Mouse (Mus musculus) midbrain, embryonic 13.5 days (tissue): ENCODE measurements around the gene Olfr1419. TPM values are rescaled to one million over a fixed set of nuclear protein-coding genes. Genes with fewer than 3 reads are reported as not detected.

Source experiments
- ATAC-seq: fragments of 200-750 bp; cut with Nextera tagmentation; 2 replicates; pipeline ENCODE4 v1.8.0; 2017; ENCODE audit warnings: mild to moderate bottlenecking, moderate TSS enrichment, moderate library complexity
- H3K27ac ChIP-seq: fragments of 300-500 bp; sonication (generic); 2 replicates; pipeline ENCODE4 v1.5.1; 2015; ENCODE audit warnings: inconsistent platforms, mild to moderate bottlenecking, moderate library complexity
- H3K27me3 ChIP-seq: fragments of 300-500 bp; sonication (generic); 2 replicates; pipeline ENCODE4 v1.6.1; 2015; ENCODE audit warnings: mild to moderate bottlenecking, inconsistent platforms
- H3K36me3 ChIP-seq: fragments of 300-500 bp; sonication (generic); 2 replicates; pipeline ENCODE4 v1.6.1; 2015; ENCODE audit warnings: mild to moderate bottlenecking, inconsistent platforms
- H3K4me1 ChIP-seq: fragments of 300-500 bp; sonication (generic); replicated peaks from 2 replicates; pipeline ENCODE4 v1.6.1; 2015; ENCODE audit warnings: inconsistent platforms
- H3K4me2 ChIP-seq: fragments of 300-500 bp; sonication (generic); replicated peaks from 2 replicates; pipeline ENCODE4 v1.6.1; 2015; ENCODE audit warnings: moderate library complexity, mild to moderate bottlenecking, inconsistent platforms
- H3K4me3 ChIP-seq: fragments of 300-500 bp; sonication (generic); replicated peaks from 2 replicates; pipeline ENCODE4 v1.5.1; 2015; ENCODE audit warnings: mild to moderate bottlenecking, inconsistent platforms
- H3K9ac ChIP-seq: fragments of 300-500 bp; sonication (generic); replicated peaks from 2 replicates; pipeline ENCODE4 v1.6.1; 2015; ENCODE audit warnings: mild to moderate bottlenecking, inconsistent platforms
- H3K9me3 ChIP-seq: fragments of 300-500 bp; sonication (generic); 2 replicates; pipeline ENCODE4 v1.6.1; 2016; ENCODE audit warnings: mild to moderate bottlenecking, inconsistent platforms
- WGBS: fragments of 180-500 bp; shearing (Covaris S2); methylation state at CpG from one replicate; pipeline ENCODE4 v1.1.7; 2015; 5-methylcytosine and 5-hydroxymethylcytosine counted together
- microRNA-seq: library from miRNA; unstranded; fragments of <30 nt; microRNA quantifications from one replicate; pipeline ENCODE4, GENCODE M21; 2016
- polyA plus RNA-seq: library from polyadenylated mRNA; unstranded; fragments of >200 nt; fragmentation: Nextera tagmentation; extraction: Ambion mirVana; gene quantifications from 2 replicates; pipeline ENCODE4 v1.2.1, GENCODE M21; 2015

Gene Olfr1419
- polyA plus RNA-seq, 1 experiment from 2014 or later, result not detected

DNA sequence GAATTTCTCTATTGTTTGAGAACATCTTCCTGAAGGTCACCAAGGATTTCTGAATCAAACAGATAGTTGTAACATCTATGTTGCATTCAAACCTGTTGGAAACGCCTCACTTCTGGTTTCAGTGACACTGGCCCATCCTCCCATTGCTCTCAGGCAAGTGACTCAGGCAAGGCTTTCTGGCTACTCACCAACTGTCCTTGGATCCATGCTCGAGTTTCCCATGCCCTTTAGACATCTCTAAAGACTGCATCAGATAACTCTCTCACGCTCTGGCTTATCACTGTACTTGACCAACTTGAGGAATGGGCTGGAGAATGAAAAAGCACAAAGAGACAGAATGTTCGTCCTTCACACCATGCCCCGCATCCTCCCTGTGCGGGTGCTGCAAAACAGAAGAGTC is 18.4 kb downstream of the Olfr1419 start:
- Histone ChIP-seq H3K4me1 (no peaks in the 10 kb centered on the region), H3K9me3 (no peaks in the 10 kb centered on the region), H3K9ac (no peak overlapping the region), H3K27ac (no peak overlapping the region), H3K4me3 (no peak overlapping the region), H3K4me2 (no peak overlapping the region), H3K27me3 (no peaks in the 10 kb centered on the region), H3K36me3 (no peaks in the 10 kb centered on the region)
- no peak for ATAC-seq
- WGBS, result 81% methylated on average over 6 of the region's 6 CpGs

DNA sequence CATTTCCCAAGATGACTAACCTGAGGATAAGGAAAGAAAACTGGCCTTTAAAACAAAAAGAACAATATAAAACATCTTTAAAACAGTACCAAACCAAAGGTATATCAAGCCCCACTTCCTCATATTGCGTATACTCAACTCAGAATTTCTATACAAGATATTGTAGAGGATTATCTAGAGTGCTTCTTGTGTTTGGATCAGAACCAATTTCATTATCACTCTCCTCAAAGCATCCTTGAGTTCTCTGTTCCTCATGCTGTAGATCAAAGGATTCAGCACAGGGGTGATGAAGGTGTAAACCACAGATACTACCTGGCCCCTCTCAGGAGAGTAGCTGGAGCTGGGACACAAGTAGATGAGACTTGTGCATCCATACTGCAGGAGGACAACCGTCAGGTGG is 20.1 kb downstream of the Olfr1419 start:
- Histone ChIP-seq H3K27me3 (no peaks in the 10 kb centered on the region), H3K27ac (no peak overlapping the region), H3K9ac (no peak overlapping the region), H3K4me2 (no peak overlapping the region), H3K36me3 (no peaks in the 10 kb centered on the region), H3K4me3 (no peak overlapping the region), H3K9me3 (no peaks in the 10 kb centered on the region), H3K4me1 (no peaks in the 10 kb centered on the region)
- WGBS, result 86% methylated on average over 2 of the region's 2 CpGs
- ATAC-seq, result no peak

DNA sequence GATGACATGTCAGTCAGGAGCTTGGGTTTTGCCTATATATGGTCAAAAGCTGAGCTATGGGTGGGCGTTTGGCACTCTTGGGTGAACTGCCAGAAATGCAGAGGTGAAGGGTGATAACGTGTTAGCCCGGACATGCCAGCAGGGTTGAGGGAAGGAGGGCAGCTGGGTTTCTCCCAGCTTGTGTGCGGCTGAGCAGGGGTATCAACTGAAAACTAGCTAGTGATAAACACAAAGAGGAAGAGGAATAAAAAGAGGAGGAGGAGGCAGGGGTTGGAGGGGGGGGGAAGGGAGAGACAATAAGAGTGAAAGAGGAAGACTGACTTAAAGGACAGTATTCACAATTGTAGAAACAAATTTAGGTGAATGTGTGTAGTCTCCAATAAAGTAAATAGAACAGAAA is 22.3 kb downstream of the Olfr1419 start:
- H3K36me3 ChIP-seq, result no peaks in the 10 kb centered on the region
- no peak for ATAC-seq
- no peak overlapping the region for H3K4me2 ChIP-seq
- H3K9ac ChIP-seq, result no peak overlapping the region
- no peaks in the 10 kb centered on the region for H3K9me3 ChIP-seq
- no peaks in the 10 kb centered on the region for H3K27me3 ChIP-seq
- no peak overlapping the region for H3K4me3 ChIP-seq
- no peaks in the 10 kb centered on the region for H3K4me1 ChIP-seq
- H3K27ac ChIP-seq, result no peak overlapping the region
- 75% methylated on average over 4 of the region's 4 CpGs for WGBS

DNA sequence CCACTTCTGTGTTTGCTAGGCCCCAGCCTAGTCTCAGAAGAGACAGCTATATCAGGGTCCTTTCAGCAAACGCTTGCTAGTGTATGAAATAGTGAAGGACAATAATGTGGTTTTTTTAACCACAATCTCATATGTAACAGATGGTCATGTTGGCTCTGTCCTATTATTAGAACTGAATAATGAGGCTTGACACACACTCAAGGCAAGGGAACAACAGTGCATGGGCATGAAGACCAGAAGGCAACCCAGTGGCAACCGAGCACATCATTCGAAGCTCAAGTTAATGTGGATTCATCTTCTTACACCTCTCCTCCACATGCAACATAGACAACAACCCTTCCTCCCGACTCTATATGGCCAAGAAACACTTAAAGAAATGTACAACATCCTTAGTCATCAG is 28.6 kb downstream of the Olfr1419 start:
- no peaks in the 10 kb centered on the region for H3K4me1 ChIP-seq
- H3K9me3 ChIP-seq, result no peaks in the 10 kb centered on the region
- H3K9ac ChIP-seq, result no peak overlapping the region
- ATAC-seq, result no peak
- no peaks in the 10 kb centered on the region for H3K27me3 ChIP-seq
- H3K4me3 ChIP-seq, result no peak overlapping the region
- H3K4me2 ChIP-seq, result no peak overlapping the region
- H3K27ac ChIP-seq, result no peak overlapping the region
- H3K36me3 ChIP-seq, result no peaks in the 10 kb centered on the region
- 85% methylated on average over 4 of the region's 4 CpGs for WGBS

DNA sequence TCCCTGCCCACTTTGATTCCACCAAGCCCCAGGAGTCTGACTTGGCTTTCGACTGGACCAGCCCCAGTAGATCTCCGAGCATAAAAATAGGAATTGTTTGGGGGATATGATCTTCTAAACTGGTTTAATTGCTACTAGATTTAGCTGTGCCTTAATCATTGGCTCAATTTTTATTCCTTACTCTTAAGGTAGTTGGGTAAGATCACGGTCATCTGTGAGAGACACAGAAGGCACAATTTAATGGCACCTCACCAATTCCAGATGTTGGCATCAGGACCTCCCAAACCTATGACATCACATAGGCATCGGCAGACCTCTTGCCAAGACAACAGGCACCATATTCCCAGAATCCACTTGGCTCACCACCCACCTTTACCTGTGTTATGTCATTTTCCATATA is 35.8 kb downstream of the Olfr1419 start, which contains the start of gene Olfr1417:
Gene Olfr1417 (minus strand): TSS at position 101 of the 400 bp plus-strand sequence.
- no peak for ATAC-seq
- 85% methylated on average over 4 of the region's 4 CpGs for WGBS
- Histone ChIP-seq H3K4me1 (no peaks in the 10 kb centered on the region), H3K9me3 (no peaks in the 10 kb centered on the region), H3K4me3 (no peak within 1 kb of the TSS), H3K27me3 (no peaks in the 10 kb centered on the region), H3K9ac (no peak within 1 kb of the TSS), H3K4me2 (no peak within 1 kb of the TSS), H3K36me3 (no peaks in the 10 kb centered on the region), H3K27ac (no peak within 1 kb of the TSS)

DNA sequence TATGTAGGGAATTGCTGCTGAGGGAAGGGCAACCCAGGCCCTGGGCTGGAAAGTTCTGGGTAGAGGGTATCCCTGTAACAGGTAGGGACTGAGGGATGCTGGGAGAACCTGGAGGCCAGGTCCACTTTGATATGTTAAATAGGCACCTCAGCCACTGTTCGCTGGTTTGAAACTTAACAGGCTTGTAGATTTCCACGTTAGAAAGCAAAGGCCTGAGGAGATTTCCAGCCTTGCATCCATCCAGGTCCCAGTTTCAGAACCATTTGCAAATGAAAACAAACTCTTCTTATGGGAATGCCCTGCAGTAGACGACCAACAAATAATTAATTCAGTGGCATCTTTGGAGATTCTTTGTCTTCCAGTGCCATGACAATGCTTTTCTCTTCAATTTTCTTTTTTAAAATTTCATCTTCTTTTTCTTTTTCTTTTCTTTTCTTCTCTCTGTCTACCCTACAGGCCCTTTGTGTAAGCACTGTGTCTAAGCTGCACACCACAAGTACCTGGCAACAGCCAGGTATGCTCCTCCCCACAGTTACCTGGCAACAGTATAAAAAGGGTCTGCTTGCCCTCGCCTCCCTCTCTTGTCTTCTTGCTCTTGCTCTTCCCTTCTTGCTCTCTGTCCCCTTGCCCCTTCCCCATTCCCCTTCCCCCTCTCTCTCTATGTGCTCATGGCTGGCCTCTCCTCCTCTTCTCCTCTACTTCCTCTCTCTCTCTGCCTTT is 51.4 kb downstream of the Olfr1419 start:
- Histone ChIP-seq H3K4me3 (no peak overlapping the region), H3K36me3 (no peaks in the 10 kb centered on the region), H3K27me3 (peaks cover 4% of the 10 kb centered on the region; the same call in 1 of the 2 replicates), H3K9me3 (no peaks in the 10 kb centered on the region), H3K4me2 (no peak overlapping the region), H3K27ac (no peak overlapping the region), H3K9ac (no peak overlapping the region), H3K4me1 (peaks cover 13% of the 10 kb centered on the region)
- WGBS, result 35% methylated on average over 4 of the region's 4 CpGs
- ATAC-seq, result no peak

DNA sequence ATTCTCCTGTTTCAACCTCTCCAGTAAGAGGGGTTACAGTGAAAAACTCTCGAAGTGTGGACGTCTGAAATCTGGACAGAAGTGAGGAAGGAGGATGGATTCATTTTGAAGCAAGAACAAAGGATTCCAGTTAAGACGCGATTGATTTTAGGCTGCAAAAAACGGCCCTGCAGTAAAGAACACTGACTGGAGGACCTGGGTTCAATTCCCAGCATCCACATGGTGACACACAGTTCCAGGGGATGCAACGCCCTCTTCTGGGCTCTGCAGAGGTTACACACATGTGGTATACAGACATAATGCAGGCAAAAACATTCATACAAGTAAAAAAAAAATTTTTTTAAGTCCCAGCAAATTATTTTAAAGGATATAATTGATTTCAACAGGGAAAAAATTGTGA is 54.7 kb downstream of the Olfr1419 start:
- ATAC-seq, result no peak
- H3K4me1 ChIP-seq, result peaks cover 23% of the 10 kb centered on the region
- H3K4me2 ChIP-seq, result peak overlapping the region; percentile 69
- H3K36me3 ChIP-seq, result no peaks in the 10 kb centered on the region
- no peaks in the 10 kb centered on the region for H3K9me3 ChIP-seq
- H3K27ac ChIP-seq, result no peak overlapping the region
- peak overlapping the region; percentile 76 for H3K4me3 ChIP-seq
- whole genome bisulfite sequencing, result 32% methylated on average over 6 of the region's 6 CpGs
- H3K27me3 ChIP-seq, result peaks cover 22% of the 10 kb centered on the region
- no peak overlapping the region for H3K9ac ChIP-seq

DNA sequence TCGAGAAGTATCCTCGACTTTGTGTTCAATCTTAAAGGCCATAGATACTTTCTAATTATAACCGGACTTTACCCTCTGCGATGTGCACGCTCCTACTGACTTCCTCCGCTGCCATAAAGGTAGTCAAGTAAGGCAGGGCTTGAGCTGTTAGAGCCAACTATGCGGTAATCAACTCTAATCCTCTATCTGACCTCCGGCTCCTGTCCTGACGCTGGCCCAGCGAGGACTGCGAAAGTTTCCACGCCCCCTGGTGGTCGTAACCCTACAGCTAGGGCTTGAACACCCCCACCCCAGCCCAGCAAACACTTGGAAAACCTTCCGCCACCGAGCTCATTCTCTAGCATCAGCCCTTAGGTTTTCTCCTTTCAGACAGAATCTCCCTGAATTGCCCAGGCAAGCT is 55.1 kb downstream of the Olfr1419 start:
- H3K9ac ChIP-seq, result no peak overlapping the region
- peaks cover 22% of the 10 kb centered on the region for H3K27me3 ChIP-seq

DNA sequence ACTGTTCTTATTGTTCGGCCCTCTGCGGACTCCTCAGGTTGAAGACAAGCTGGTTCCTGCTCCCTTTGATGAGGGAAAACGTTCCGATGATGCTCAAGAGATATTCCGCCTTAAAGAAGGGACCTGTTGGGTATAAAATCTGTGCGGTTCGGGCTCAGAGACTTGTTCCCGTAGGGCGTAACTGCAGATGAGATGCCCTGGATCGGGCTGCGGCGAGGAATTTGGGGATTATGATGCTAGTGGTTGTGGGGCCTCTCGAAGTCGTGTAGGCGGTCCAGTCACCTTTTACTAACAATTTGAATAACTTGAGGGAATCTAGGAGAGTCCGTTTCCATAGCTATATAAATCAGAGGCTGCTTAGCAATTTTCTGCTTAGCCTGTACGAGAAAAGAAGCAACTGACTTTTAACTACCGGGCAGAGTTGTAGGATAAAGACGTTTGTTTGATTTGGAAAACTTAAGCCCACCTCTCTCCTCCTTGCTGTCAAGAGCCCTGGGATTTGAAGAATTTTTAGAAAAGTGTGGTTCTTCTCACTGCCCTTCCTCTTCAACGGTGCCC is 55.7 kb downstream of the Olfr1419 start, which contains the start of gene Stx3:
Gene Stx3 (minus strand): TSS at position 261 of the 558 bp plus-strand sequence.
- Histone ChIP-seq H3K4me1 (peaks cover 33% of the 10 kb centered on the region), H3K4me3 (peak within 1 kb of the TSS; percentile 76), H3K4me2 (peak within 1 kb of the TSS; percentile 69), H3K27ac (no peak within 1 kb of the TSS; the same call in 1 of the 2 replicates), H3K27me3 (peaks cover 22% of the 10 kb centered on the region), H3K9ac (peak within 1 kb of the TSS; percentile 85), H3K36me3 (no peaks in the 10 kb centered on the region), H3K9me3 (no peaks in the 10 kb centered on the region)
- ATAC-seq, result peak; percentile 3; the same call in 1 of the 2 replicates
- under 1% methylated on average over 20 of the region's 20 CpGs for WGBS

More for the DNA sequence above, 55.1 kb downstream of the Olfr1419 start:
- WGBS, result under 1% methylated on average over 15 of the region's 15 CpGs
- peak; percentile 77 for ATAC-seq
- Histone ChIP-seq H3K4me3 (peak overlapping the region; percentile 76), H3K4me1 (peaks cover 27% of the 10 kb centered on the region), H3K9me3 (no peaks in the 10 kb centered on the region), H3K27ac (no peak overlapping the region), H3K36me3 (no peaks in the 10 kb centered on the region), H3K4me2 (peak overlapping the region; percentile 69)

Small RNA genes within 50 kb of the gene (microRNA-seq; reads per million reads assigned to microRNA genes)
- gene Mir6994, result 9.9 reads per million, percentile 28 among the genes with 10 or more reads in this experiment

Other genes with a start within 250 kb of the Olfr1419 start
- not detected in 2 replicates for gene Ms4a3, start 234.3 kb downstream of the Olfr1419 start, polyA plus RNA-seq
- gene Oosp2, start 214.5 kb downstream of the Olfr1419 start, polyA plus RNA-seq, result not detected in 2 replicates
- not detected in 2 replicates for gene Oosp1, start 184.0 kb downstream of the Olfr1419 start, polyA plus RNA-seq
- gene Oosp3, start 178.1 kb downstream of the Olfr1419 start, polyA plus RNA-seq, result not detected in 2 replicates
- not detected in 2 replicates for gene Gif, start 127.6 kb downstream of the Olfr1419 start, polyA plus RNA-seq
- 42.8 and 47.4 TPM in 2 replicates for gene Mrpl16, start 104.7 kb downstream of the Olfr1419 start, polyA plus RNA-seq
- gene Stx3, start 55.7 kb downstream of the Olfr1419 start, polyA plus RNA-seq, result 20.7 and 24.1 TPM in 2 replicates
- not detected in 2 replicates for gene Olfr1417, start 35.9 kb downstream of the Olfr1419 start, polyA plus RNA-seq
- gene Olfr1418, start 14.0 kb downstream of the Olfr1419 start, polyA plus RNA-seq, result not detected in 2 replicates
- gene Olfr1420, start 11.5 kb upstream of the Olfr1419 start, polyA plus RNA-seq, result 0.16 TPM in 1 of 2 replicates, not detected in the other
- 19.6 and 21.4 TPM in 2 replicates for gene Patl1, start 37.3 kb upstream of the Olfr1419 start, polyA plus RNA-seq
- gene Osbp, start 90.8 kb upstream of the Olfr1419 start, polyA plus RNA-seq, result 3.9 and 4.1 TPM in 2 replicates
- gene Olfr1423, start 166.2 kb upstream of the Olfr1419 start, polyA plus RNA-seq, result not detected in 2 replicates
- not detected in 2 replicates for gene Olfr1424, start 187.6 kb upstream of the Olfr1419 start, polyA plus RNA-seq
- gene Olfr1425, start 202.6 kb upstream of the Olfr1419 start, polyA plus RNA-seq, result not detected in 2 replicates
- gene Olfr1426, start 216.9 kb upstream of the Olfr1419 start, polyA plus RNA-seq, result not detected in 2 replicates
- gene Olfr1427, start 228.2 kb upstream of the Olfr1419 start, polyA plus RNA-seq, result not detected in 2 replicates
- not detected in 2 replicates for gene Olfr1428, start 240.8 kb upstream of the Olfr1419 start, polyA plus RNA-seq
- gene Olfr76, start 248.1 kb upstream of the Olfr1419 start, polyA plus RNA-seq, result not detected in 2 replicates